Mouse (Mus musculus) embryonic fibroblast, embryonic 13.5 days (primary cell): ENCODE measurements around the gene Pdcd5. TPM values are rescaled to one million over a fixed set of nuclear protein-coding genes. Genes with fewer than 3 reads are reported as not detected.

Experiments used
- H3K27ac ChIP-seq: 2 replicates; pipeline ENCODE4 v1.5.1; 2012; ENCODE audit warnings: low read length, control low read depth, inconsistent platforms; ENCODE audit not compliant: insufficient read depth
- H3K4me1 ChIP-seq: 2 replicates; pipeline ENCODE4 v1.6.1; 2011; ENCODE audit warnings: low read length; ENCODE audit not compliant: control insufficient read depth, insufficient read depth
- H3K4me3 ChIP-seq: 2 replicates; pipeline ENCODE4 v1.5.1; 2011; ENCODE audit warnings: mild to moderate bottlenecking, control low read depth, low read length; ENCODE audit not compliant: insufficient read depth
- CTCF ChIP-seq: IDR thresholded peaks from 2 replicates; pipeline ENCODE4 v1.5.1; 2011; ENCODE audit warnings: mild to moderate bottlenecking, control low read depth, low read length, moderate library complexity, borderline replicate concordance; ENCODE audit not compliant: insufficient read depth
- POLR2A ChIP-seq: IDR thresholded peaks from 2 replicates; pipeline ENCODE4 v1.6.1; 2011; ENCODE audit warnings: low read depth, mild to moderate bottlenecking, control low read depth, low read length, moderate library complexity
- polyA plus RNA-seq: library from polyadenylated mRNA; stranded (reverse); fragments of >200 nt; gene quantifications from 2 replicates; pipeline ENCODE4 v1.2.4, GENCODE M21; 2011; ENCODE audit warnings: low read depth; ENCODE audit not compliant: missing spikeins, insufficient read length

Pdcd5 gene
- polyA plus RNA-seq, 1 experiment: 118 TPM

DNA sequence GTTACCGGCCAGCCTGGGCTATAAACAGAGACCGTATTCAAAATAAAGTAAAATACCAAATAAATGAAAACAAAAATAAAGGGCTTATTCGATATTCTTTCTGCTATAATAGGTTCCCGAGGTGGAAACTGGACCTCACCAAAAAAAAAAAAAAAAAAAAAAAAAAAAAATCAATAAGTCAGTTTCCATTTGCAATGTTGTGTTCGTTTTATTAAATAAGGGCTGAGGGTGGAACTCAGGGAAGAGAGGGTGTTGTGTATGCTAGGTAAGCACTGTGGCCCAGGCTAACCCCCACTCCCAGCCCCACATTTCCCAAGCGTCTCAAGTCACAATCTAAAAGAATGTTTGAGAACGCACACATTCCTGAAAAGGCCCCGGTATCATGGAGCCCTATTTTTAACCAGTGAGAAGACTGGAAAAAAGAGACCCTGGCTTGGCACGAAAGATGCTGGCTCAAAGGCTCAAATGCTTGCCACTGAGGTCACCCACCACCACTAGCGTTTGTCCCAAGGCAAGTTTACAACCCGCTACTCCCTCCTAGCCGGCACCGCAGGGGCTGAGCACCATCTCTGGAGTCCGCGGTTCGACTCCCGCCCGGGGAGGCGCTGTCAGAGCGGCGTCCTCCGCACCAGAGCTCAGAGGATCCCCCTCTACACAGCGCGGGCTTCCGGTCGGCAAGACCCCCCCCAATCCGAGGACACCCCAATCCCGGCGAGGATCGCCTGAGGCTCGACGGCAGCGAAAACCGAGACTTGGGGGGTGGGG, 822 bp downstream of the Pdcd5 start:
- no peak overlapping the region for H3K27ac ChIP-seq
- TF ChIP-seq POLR2A (no peak), CTCF (no peak)
- H3K4me1 ChIP-seq: no peaks in the 10 kb centered on the region
- peak overlapping the region; percentile 86 for H3K4me3 ChIP-seq

DNA sequence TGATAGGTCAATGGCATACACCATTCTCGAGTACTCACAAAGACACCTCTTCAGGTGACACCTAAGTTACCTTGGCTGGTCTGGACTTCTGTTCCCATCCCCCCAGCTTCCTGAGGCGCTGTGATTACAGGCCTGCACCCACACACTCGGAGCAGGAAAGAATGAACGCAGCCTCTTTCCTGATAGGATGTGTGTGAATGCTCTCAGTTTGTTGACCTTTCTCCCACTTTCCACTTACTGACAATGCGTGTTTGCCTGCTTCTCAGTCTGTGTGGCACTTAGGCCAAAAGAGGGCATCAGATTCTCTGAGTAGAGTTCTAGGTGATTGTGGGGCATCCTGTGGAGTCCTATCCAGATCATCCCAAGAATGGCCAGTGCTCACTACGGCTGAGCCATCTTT, 7.2 kb downstream of the Pdcd5 start:
- TF ChIP-seq POLR2A (no peak), CTCF (no peak)
- H3K4me1 ChIP-seq: no peaks in the 10 kb centered on the region
- no peak overlapping the region for H3K27ac ChIP-seq
- no peak overlapping the region for H3K4me3 ChIP-seq

DNA sequence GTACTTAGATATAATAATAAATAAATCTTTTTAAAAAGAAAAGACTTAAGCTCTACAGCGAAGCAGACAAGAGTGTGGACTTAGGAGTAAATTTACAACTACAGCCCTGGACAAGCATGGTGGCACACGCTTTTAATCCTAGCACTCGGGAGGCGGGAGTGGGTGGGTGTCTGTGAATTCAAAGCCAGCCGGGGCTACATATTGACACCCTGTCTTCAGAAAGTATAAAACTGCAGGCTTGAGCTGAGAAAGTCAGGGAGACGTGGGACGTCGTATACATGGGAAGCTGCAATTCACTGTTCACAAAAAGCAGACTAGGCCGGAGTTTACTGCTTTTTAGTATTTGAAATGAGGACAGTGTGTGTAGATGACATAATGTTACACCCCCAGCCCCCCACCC, 10.4 kb downstream of the Pdcd5 start:
- no peak for TF ChIP-seq POLR2A
- TF ChIP-seq CTCF: no peak
- Histone ChIP-seq H3K27ac (no peak overlapping the region), H3K4me1 (no peaks in the 10 kb centered on the region)

DNA sequence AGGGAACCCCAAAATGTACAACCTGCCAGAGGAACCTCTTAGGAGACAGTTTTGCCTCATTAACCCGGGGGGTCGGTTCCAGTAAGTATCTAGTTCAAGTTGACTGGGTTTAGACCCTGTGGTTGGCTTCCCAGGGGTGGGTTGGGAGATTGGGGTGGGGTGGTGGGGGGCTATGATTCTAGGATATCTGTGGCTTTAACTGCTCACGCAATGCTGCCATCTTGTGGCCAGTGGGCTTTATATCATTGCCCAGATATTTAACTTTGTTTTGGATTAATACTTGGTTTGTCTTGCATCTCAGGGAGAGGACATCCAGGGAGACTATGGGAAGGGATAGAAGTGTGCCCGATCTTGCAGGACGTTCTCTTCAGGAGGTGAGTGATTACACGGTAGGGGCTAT, 11.1 kb downstream of the Pdcd5 start:
- Histone ChIP-seq H3K27ac (no peak overlapping the region), H3K4me3 (no peak overlapping the region), H3K4me1 (no peaks in the 10 kb centered on the region)
- TF ChIP-seq POLR2A (no peak), CTCF (no peak)

More for the DNA sequence above, 10.4 kb downstream of the Pdcd5 start:
- no peak overlapping the region for H3K4me3 ChIP-seq

DNA sequence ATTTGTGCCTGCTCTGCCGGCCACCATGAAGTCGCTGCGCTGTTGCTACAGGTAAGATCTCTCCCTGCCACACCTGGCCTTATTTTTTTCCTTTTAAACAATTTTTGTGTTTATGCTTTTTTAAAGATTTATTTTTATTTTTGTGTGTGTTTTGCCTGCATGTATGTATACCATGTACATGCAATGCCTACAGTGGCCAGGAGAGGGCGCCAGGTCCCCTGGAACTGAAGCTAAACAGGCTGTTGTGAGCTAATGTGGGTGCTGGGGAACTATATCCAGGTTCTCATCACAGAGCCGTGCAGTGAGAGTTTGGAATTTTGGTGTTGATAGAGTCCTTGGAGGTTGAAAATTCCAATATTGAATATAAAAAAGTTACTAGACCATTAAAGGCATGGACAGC, 18.8 kb downstream of the Pdcd5 start:
- Histone ChIP-seq H3K27ac (no peak overlapping the region), H3K4me1 (no peaks in the 10 kb centered on the region), H3K4me3 (no peak overlapping the region)
- TF ChIP-seq CTCF (peak; percentile 77; the same call in 1 of the 2 replicates), POLR2A (no peak)

DNA sequence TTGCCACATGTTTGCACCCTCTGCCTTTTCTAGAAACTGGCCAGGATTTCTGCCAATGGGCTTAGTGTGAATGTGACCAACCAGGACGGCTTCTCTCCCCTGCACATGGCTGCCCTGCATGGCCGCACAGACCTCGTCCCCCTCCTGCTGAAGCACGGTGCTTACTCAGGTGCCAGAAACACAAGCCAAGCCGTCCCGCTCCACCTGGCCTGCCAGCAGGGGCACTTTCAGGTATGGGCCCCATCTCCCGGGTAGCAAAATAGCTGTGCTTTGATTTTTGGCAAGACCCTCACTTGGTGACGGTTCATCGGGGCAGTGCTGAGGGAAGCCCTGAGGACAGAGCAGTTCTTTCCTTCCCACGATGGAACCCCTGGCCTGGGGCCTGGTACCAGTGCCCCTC, 19.9 kb downstream of the Pdcd5 start:
- Histone ChIP-seq H3K4me3 (no peak overlapping the region), H3K27ac (no peak overlapping the region), H3K4me1 (no peaks in the 10 kb centered on the region)
- TF ChIP-seq POLR2A (no peak), CTCF (no peak)

DNA sequence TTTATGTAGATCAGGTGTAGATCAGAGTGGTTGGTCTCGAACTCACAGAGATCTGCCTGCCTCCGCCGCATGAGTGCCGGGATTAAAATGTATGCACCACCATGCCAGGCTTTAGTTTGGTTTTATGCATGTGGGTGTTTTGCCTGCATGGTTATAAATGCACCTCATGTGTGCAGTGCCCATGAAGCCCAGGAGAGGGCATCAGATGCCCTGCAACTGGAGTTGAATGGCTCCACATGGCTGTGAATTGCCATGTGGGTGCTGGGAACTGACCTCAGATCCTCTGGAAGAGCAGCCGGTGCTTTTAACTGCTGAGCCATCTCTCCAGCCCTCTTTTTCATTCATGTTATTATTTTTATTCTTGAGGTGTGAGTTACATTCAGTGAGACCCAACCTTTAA, 21.3 kb downstream of the Pdcd5 start:
- no peak overlapping the region for H3K27ac ChIP-seq
- H3K4me3 ChIP-seq: no peak overlapping the region
- no peaks in the 10 kb centered on the region for H3K4me1 ChIP-seq
- TF ChIP-seq CTCF: no peak

DNA sequence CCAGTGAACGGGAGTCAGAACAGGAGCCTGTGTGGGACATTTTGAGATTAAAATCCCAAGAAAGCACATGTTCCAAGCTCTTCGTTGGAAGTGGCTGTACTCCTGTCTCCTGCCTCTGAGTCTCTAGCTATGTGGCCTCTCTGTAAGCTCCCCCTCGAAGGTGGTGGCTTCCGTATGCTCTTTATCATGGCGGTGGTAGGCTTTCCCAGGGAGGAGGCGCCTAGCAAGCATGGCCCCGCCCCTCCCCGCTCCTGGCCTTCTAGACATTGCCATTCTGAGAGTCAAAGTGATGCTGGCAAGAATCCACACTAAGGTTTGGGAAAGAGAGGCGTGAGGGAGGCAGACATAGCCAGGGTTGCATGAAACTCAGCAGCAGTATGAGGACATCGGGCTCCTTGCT, 24.7 kb downstream of the Pdcd5 start:
- no peak overlapping the region for H3K4me3 ChIP-seq
- no peak overlapping the region for H3K27ac ChIP-seq
- no peak for TF ChIP-seq CTCF
- TF ChIP-seq POLR2A: no peak
- no peaks in the 10 kb centered on the region for H3K4me1 ChIP-seq

DNA sequence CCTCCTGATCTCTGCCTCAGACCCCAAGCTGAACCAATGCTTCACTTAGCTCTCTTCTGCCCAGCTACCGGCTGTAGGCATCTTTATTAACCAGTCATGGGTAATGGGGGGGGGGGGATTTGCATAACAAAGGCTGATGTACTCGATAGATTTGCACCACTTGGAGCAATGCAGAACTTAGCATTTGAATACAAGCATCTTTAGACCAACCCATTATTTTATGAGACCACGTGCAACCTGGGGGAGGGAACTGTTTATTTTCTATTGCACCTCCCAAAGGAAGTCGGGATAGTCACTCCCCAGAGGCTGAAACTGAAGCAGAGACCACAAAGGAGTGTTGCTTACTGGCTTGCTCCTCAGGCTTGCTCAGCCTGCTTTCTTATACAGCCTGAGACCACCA, 29.8 kb downstream of the Pdcd5 start:
- H3K4me1 ChIP-seq: no peaks in the 10 kb centered on the region
- H3K4me3 ChIP-seq: no peak overlapping the region
- TF ChIP-seq POLR2A: no peak
- TF ChIP-seq CTCF: no peak
- H3K27ac ChIP-seq: no peak overlapping the region

DNA sequence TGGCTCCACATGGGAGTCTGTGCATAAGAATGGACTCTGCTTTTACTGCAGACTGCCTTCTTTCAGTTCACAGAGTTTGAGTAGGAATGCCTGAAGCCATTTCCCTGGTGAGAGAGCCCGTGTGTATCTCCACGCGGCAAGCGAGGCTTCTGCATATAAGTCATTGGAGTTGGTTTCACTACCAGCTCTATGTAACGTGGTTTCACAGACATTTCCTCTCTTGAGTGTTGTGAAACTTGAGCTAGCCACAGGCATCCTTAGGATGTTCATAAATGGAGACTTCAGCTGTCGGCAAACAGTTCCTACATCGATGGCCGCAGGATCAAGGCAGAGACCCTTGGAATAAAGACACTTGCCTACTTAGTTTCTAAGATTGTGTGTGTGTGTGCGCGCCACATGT, 38.1 kb downstream of the Pdcd5 start:
- Histone ChIP-seq H3K27ac (no peak overlapping the region), H3K4me3 (no peak overlapping the region), H3K4me1 (no peaks in the 10 kb centered on the region)
- TF ChIP-seq POLR2A (no peak), CTCF (no peak)
